Mouse (Mus musculus) ES-CJ7 (cell line): ENCODE measurements around the gene Ugt2b36.
"Not testable (repeated sequence)": the region's sequence is repeated elsewhere in the genome, so short reads cannot be mapped to it uniquely, and the experiment has no call there.

Source experiments
- DNase-seq: peaks from one replicate; pipeline ENCODE4 v3.0.0; 2011; ENCODE audit warnings: low read depth, low spot score

The Ugt2b36 gene

DNA sequence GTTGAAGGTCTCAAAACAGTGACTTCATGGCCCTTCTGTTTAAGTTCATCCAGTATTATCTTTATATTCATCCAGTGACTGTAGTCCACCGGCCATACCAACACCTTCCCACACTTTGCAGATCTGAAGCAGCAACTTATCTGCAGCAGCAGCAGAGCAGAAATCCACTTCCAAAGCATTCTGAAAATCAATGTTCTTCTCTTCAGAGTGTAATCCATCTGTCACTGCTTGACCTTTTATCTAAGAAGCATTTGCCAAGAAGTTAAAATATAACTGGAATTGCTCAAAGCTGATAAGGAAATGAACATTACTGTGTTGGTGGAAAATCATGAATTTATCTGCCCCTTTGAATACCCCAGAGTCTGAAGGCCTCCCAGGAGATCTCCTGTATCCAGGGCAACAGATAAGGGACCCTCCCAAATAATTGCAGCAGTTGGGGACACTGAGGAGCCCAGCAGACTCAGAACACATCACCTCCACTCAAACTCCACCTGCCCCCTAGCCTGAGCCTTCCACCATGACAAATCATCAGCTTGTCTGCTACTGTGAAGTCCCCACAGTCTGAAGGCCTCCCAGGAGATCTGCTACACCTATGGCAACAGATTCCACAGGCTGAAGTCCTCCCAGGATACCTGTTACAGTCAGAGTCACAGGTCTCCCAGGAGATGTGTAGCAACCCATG is at the start of gene Ugt2b36:
Gene Ugt2b36, minus strand, starts transcription at position 210 of the 682 bp plus-strand sequence.
- DNase-seq: no peak

DNA sequence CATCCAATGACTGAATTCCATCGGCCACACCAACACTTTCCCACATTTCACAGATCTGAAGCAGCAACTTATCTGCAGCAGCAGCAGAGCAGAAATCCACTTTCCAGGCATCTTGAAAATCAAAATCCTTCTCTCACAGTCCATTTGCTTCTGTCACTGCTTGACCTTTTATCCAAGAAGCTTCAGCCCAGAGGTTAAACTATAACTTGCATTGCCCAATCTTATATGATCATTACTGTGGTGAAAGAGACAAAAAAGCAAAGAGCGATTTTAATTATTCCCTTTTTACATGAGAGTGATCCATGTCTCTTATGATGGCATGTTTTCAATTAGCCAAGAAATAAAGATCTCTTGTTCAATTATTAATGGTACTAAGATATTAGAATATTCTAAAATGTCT is 47.8 kb upstream of the Ugt2b36 start, which contains the start of gene Ugt2b5:
Gene Ugt2b5, minus strand, starts transcription at position 123 of the 400 bp plus-strand sequence.
- DNase-seq: not testable (repeated sequence)

DNA sequence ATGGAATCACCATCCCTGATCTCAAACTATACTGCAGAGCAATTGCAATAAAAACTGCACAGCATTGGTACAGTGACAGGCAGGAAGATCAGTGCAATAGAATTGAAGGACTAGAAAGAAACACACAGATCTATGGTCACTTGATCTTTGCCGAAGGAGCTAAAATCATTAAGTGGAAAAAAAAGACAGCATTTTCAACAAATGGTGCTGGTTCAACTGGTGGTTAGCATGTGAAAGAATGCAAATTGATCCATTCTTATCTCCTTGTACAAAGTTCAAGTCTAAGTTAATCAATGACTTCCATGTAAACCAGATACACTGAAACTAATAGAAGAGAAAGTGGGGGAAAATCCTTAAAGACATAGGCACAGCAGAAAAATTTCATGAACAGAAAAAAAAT is 11.3 kb upstream of the Ugt2b36 start:
- not testable (repeated sequence) for DNase-seq

DNA sequence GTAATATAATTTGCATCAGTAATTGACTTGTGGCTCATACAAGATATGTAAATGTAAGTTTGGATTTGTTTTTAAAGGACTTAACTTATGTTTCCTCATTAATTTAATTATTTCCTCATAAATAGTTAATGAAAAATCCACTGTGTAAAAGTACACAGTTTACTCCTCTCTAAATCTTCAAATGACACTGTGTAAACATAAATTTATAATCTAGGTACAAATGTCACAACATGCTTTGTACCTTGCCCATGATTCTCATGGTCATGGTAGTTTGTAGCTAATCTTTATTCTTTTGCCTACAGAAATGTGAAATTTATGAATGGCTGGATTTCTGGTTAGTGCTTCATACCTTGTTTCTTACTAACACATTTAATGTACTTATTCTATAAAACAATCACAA is 1.2 kb downstream of the Ugt2b36 start:
- DNase-seq: no peak

DNA sequence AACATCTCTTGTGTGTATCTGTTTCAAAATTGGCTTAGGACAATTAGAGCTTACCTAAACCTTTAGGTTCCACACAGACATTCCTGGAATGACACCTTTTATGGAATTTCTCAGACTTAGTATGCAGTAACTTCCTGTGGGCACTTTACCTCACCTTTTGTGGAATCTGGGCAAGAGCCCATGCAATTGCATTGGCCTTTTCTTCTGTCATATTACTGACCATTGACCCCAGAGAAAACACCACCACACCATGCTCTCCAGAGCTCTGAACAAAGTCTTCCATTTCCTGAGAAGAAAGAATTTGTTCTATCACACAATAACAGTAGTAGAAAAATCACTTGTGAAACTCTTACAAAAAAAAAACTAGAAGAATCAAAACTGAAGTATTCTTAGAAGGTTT is 3.1 kb downstream of the Ugt2b36 start:
- DNase-seq: no peak

DNA sequence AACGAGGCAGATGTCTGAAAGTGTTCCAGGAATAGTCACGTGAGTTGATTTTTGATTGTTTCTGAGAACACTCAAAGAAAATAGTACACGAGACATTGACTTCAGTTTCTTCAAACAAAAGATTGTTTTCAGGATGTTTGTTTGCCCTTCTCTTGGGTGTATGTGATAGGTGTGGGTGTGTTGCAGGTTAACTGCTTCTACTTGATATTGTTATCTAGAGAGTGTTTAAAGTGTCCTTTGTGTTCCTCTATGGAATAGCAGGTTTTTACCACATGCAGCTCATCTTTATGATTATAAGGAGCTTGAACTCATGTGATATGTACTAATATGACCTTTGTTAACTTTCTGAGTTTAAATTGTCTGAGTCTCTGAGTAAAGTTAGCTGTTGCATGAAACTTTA is 6.1 kb downstream of the Ugt2b36 start:
- no peak for DNase-seq

DNA sequence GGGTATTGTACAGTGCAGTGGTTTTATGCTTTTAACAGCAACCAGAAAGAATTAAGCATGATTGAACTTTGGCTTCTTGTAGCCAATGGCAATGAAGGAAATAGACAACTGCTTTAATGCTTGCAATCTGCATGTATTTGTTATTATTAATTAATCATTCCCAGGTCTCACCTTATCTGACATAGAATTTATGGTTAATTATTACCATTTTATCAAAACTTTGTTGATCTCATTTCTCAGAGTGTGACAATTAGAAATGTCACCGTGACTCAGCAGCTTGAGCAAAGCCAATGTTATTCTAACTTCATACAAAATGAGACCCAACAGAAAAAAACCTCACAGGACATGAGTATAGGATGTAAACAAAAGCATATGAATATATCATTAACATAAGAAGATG is 61.7 kb downstream of the Ugt2b36 start:
- no peak for DNase-seq

DNA sequence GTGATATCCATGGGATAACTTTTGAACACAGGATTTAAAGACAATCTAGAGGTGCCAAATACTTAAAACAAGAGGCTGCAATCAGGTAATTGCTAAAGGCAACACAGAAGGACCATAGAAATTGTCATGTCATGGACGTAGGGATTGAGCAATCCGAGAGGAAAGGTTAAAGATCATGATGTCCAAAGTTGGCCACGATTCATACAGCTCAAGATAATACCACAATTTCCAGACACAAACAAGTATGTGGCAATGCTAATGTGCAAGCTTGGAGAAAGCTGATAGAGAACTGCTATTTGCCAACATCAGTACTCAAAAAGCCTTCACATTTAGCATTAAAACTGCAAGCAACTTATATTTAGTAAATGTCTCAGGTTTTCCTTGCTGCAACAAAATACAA is 65.0 kb downstream of the Ugt2b36 start:
- no peak for DNase-seq
